Comparison of ENCODE assay signal across 14 mouse cellular contexts in the genomic region with DNA sequence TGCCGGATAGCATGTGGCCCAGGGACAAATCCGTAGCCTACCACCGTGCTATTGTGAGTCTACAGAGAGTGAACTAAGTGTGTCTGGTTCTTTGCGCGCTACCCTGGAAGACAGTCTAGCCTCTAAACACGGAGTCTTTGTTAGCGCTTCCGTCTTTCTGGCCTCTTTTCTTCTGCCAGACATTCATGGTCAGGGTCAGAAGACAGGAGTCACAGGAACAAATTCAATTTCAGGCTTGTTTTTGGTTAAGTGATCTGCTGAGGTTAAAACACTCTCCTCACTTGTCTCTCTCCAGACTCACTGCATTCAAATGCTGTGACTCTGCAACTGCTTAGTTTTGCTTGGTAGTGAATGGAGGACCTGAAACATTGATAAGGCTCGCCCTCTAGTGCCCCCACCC. TPM values are rescaled to one million over a fixed set of nuclear protein-coding genes. Genes with fewer than 3 reads are reported as not detected.
"Had no signal": no experiment of that assay in that cellular context is flagged by ENCODE, and none has a peak within 500 bp of the region (broad histone marks: within the 10 kb centered on the region; RNA-seq: fewer than 3 reads in every experiment).

No protein-coding gene starts in this region.

- DNase-seq: kidney, postnatal 14 days; kidney, postnatal 4 days; left cerebral cortex, postnatal 4 days; liver, postnatal 0 days; lung, embryonic 14.5 days; thymus, postnatal 25 days had no signal

- ATAC-seq: liver, postnatal 0 days; lung, postnatal 0 days; midbrain, embryonic 13.5 days; midbrain, embryonic 16.5 days had no signal

- H3K9me3 ChIP-seq: limb, embryonic 12.5 days; limb, embryonic 15.5 days; midbrain, embryonic 13.5 days had no signal

- H3K9ac ChIP-seq: limb, embryonic 12.5 days; limb, embryonic 15.5 days; liver, embryonic 14.5 days; liver, postnatal 0 days; lung, embryonic 14.5 days; midbrain, embryonic 13.5 days had no signal

- H3K4me2 ChIP-seq: limb, embryonic 12.5 days; limb, embryonic 15.5 days; liver, embryonic 11.5 days; lung, embryonic 14.5 days; midbrain, embryonic 13.5 days had no signal

- H3K36me3 ChIP-seq: limb, embryonic 12.5 days; limb, embryonic 15.5 days; midbrain, embryonic 13.5 days had no signal

- H3K27ac ChIP-seq: limb, embryonic 12.5 days; limb, embryonic 15.5 days; liver, embryonic 14.5 days; macrophage; midbrain, embryonic 13.5 days had no signal

- H3K4me3 ChIP-seq: limb, embryonic 12.5 days; limb, embryonic 15.5 days; midbrain, embryonic 13.5 days had no signal

- H3K27me3 ChIP-seq: limb, embryonic 12.5 days; limb, embryonic 15.5 days had no signal

RNA-seq across cellular contexts. Expression of a gene that starts 15.9 kb away (rescaled TPM):
- polyA plus RNA-seq: macrophage had no signal
